Mouse (Mus musculus): ENCODE measurements at regions not wholly inside any gene's neighbourhood (a gene's known extent, or its start where the extent isn't known, plus 50 kb on each side); places are given as distances from the start of the nearest gene placed in this dataset.

DNA sequence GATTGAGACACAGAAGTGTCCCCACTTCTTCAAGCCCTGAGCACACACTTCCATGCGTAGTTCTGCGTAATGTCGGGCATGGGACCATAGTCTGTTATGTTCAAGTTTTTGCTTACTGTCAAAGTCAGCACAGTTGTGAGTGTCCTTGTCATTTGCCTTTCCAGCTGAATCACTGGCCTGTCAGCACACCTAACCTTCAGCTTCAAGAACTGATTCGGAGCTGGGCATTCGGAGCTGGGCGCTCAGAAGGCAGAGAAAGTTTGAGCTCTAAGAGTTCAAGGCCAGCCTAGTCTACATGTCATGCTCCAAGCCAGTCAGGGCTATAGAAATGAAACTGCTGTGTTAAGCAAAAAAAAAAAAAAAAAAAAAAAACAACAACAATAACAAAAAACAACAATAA, 357.1 kb downstream of the Adgrl2 start:
- no peaks in the 10 kb centered on the region for H3K27me3 ChIP-seq (ENCODE audit: control insufficient read depth, insufficient read depth, low read length, poor library complexity, severe bottlenecking)
- DNase-seq (ENCODE audit: low read depth, low spot score): no peak
- H3K36me3 ChIP-seq (ENCODE audit: control insufficient read depth, insufficient read depth, low read length, poor library complexity, severe bottlenecking): no peaks in the 10 kb centered on the region

DNA sequence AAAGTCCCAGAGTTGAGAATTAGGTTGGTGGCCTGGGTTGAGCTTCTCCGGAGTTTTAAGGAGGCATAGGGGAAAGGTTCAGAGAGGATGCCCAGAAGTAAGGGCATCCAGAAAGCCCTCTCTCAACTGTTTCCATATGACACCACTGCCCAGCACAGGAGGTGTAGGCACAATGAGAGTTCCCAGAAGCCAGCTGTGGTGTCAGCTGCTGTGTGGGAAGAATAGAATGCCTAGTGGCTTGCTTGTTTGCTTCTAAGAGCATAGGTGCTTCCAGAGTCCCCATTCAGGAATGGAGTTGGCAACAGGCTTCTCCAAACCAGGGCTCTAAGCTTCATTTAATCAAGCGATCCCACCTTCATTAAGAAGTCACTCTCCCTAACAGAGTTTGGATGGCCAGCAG, 357.9 kb downstream of the Adgrl2 start:
- no peak for DNase-seq (ENCODE audit: low read depth, low spot score)
- Histone ChIP-seq H3K27me3 (ENCODE audit: control insufficient read depth, insufficient read depth, low read length, poor library complexity, severe bottlenecking) (no peaks in the 10 kb centered on the region), H3K36me3 (ENCODE audit: control insufficient read depth, insufficient read depth, low read length, poor library complexity, severe bottlenecking) (no peaks in the 10 kb centered on the region)

DNA sequence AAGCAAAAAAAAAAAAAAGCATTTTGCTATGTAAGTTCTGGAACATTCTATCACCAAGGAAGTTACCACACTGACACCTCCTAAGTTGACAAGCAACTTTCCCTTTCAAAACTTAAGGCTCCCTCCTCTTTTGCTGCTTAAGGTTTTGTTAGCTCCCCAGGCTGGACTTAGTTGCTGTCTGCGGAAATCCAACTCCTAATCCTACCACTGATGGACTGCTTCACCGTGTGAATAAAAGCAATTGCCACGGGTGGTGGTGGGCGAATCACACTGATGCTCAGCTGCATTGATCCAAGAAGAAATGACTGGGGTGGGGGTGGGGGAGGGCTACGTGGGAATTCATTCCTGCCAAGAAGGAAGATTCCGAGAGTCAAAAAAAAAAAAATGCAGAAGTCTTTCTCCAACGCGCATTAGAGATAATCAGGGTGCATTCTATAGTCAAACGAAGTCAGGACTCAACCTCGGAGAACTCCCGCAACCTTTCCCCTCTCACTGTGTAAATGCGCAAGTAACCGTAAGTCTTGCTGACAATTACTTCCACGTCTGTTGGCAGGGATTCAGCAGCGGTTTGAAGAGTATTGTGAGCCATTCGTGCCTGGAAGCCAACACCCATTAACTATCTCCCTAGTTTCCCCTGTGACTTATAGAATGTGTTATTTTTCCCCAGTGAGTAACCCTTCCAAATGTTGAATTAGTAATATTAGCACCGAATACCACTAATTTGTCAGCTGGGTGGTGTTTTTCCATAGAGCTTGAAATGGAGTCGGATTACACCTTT, 358.8 kb downstream of the Adgrl2 start:
- DNase-seq (ENCODE audit: low read depth, low spot score): no peak
- H3K36me3 ChIP-seq (ENCODE audit: control insufficient read depth, insufficient read depth, low read length, poor library complexity, severe bottlenecking): no peaks in the 10 kb centered on the region
- H3K27me3 ChIP-seq (ENCODE audit: control insufficient read depth, insufficient read depth, low read length, poor library complexity, severe bottlenecking): no peaks in the 10 kb centered on the region

DNA sequence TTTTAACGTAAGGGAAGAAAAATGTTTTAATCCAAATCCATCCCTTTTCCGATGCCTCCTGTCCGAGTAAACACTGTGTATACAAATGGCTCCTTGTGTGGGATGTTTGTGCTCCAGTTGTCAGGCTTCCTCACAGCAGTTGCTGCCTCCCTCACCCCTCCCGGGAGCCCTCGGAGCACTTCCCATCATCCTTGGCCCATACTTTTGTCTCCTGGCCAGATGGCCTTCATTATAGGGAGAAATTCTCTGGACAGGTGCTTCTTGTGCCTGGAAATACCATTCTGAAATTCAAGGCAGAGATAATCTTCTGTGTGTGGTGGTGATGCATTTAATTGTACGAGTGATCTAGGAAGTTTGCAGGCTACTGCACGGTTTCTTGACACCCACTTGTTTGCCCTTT, 359.5 kb downstream of the Adgrl2 start:
- Histone ChIP-seq H3K36me3 (ENCODE audit: control insufficient read depth, insufficient read depth, low read length, poor library complexity, severe bottlenecking) (no peaks in the 10 kb centered on the region), H3K27me3 (ENCODE audit: control insufficient read depth, insufficient read depth, low read length, poor library complexity, severe bottlenecking) (no peaks in the 10 kb centered on the region)
- DNase-seq (ENCODE audit: low read depth, low spot score): no peak

DNA sequence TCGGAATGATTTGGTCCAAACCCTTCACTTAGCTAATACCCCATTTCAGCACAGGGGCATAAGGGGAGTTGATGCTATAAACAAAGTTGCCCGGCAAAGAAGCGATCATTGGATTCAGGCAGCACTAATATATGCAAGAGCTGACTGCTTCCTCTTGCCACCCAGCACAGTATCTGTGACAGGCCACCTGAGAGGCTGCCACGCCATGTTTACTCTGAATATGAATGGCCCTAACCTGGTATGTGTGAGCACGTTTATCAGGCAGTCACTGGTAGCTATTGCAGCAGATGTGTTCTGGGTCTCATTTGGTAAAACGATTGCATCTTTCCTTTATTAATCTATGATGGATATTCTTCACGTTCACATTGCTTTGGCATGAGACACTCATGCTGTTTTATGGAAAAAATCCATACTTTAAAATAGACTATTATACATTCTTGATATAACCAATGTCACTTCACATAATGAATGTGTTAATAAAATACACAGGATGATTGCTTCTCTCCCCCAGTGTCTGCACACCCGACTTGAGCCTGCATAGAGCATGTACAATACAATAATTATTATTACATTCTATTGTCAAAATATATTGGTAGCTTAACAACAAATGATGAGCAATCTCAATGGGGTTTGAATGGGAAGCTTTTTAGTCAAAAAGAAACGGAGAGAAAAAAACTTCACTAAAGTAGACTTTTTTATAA, 375.2 kb downstream of the Adgrl2 start:
- no peaks in the 10 kb centered on the region for H3K27me3 ChIP-seq (ENCODE audit: control insufficient read depth, insufficient read depth, low read length, poor library complexity, severe bottlenecking)
- no peak for DNase-seq (ENCODE audit: low read depth, low spot score)
- no peaks in the 10 kb centered on the region for H3K36me3 ChIP-seq (ENCODE audit: control insufficient read depth, insufficient read depth, low read length, poor library complexity, severe bottlenecking)

DNA sequence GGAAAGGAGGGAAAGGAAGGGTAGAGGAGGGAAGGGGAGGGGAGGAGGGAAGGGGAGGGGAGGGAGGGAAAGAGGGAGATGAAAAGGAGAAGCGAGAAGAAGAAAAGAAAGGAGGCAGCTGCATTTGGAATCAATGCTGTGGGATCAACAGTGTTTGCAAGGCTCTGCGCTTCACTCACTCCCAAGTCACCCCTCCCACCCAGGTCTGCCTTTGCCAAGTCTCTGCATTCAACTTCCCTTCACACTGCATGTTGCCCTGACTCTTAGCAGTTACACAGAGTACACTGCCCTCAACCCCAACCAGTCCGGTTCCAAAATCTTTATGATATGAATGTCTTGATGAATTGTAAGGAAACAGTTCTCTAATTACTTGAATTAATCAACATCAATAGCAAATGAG, 376.9 kb downstream of the Adgrl2 start:
- DNase-seq (ENCODE audit: low read depth, low spot score): no peak
- Histone ChIP-seq H3K36me3 (ENCODE audit: control insufficient read depth, insufficient read depth, low read length, poor library complexity, severe bottlenecking) (no peaks in the 10 kb centered on the region), H3K27me3 (ENCODE audit: control insufficient read depth, insufficient read depth, low read length, poor library complexity, severe bottlenecking) (no peaks in the 10 kb centered on the region)

DNA sequence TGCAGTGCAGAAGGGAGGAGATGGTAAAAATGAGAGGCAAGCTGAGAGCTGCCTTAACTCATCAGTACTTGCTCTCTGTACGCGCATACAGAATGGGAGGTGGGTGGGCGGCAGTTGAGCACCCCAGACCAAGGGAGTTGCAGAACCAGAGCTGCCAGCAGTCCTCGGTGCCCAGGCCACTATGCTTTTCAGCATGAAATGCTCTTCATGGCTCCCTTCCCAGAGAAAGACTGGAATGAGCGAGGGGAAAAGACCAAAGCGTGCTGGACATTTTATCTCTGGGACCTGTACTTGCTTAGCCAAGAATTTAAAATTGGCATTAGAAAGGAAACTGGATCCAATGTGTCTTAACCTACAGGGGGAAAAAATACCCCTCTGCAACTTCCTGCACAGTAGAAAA, 387.1 kb downstream of the Adgrl2 start:
- DNase-seq (ENCODE audit: low read depth, low spot score): no peak
- H3K27me3 ChIP-seq (ENCODE audit: control insufficient read depth, insufficient read depth, low read length, poor library complexity, severe bottlenecking): no peaks in the 10 kb centered on the region
- H3K36me3 ChIP-seq (ENCODE audit: control insufficient read depth, insufficient read depth, low read length, poor library complexity, severe bottlenecking): no peaks in the 10 kb centered on the region

DNA sequence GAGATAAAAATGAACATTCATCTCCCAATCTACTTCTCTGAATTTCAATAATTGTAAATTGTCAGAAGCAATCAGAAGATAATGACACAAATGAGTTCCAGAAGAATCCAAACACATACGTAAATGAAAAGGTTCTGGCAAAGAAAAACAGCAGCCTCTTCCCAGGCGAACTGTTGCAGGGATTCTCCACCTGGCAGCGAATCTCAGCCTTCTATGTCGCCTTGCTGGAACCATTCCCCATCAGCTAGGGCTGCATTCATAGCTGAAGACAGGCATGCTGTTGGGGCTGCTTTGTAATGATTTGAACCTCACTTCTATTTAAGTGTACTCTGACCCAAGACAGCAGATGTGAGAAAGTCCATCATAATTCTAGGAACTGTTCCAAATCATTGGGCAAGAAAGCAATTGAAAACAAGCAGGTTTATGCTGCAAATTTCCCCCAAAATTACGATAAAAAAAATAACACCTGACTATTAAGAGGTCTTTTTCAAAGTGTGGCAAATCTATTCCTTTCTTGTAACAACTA, 387.6 kb downstream of the Adgrl2 start:
- no peak for DNase-seq (ENCODE audit: low read depth, low spot score)
- no peaks in the 10 kb centered on the region for H3K27me3 ChIP-seq (ENCODE audit: control insufficient read depth, insufficient read depth, low read length, poor library complexity, severe bottlenecking)
- H3K36me3 ChIP-seq (ENCODE audit: control insufficient read depth, insufficient read depth, low read length, poor library complexity, severe bottlenecking): no peaks in the 10 kb centered on the region

DNA sequence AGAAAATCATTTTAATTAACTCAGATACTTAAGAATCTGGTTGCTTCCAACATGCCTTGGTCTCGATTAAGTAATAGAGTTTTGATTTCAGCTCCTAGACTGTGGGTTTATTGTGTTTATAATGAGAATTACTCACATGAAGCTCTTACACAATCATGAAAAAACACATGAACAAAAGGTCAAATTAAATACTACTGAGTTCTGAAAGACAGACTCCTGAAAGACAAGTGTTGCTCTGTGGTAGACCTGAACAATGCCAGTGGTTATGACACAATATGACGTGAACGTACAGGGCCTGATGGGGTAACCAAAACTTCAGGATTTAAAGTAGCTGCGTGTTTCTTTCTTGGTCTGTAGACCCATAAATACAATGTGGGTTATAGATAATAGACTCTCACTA, 394.8 kb downstream of the Adgrl2 start:
- DNase-seq (ENCODE audit: low read depth, low spot score): no peak
- H3K36me3 ChIP-seq (ENCODE audit: control insufficient read depth, insufficient read depth, low read length, poor library complexity, severe bottlenecking): no peaks in the 10 kb centered on the region
- no peaks in the 10 kb centered on the region for H3K27me3 ChIP-seq (ENCODE audit: control insufficient read depth, insufficient read depth, low read length, poor library complexity, severe bottlenecking)

DNA sequence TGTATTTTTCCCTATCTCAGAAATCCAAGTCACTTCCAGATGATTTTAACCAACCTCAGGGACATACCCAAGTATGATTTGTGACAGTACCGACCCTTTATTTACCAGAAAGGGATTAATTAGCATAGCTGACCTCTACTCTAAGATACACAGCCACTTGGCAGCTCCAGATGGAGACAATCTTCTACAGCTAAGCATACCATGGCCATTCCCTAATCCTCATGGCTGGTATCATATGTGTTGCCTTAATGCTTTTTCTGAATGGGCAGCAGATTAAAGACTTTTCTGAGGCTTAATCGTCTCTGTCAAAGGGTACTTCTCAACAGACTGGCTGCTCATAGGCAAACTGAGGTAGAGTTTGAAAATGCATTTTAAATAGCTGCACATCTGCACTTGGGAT, 400.8 kb downstream of the Adgrl2 start:
- H3K36me3 ChIP-seq (ENCODE audit: control insufficient read depth, insufficient read depth, low read length, poor library complexity, severe bottlenecking): no peaks in the 10 kb centered on the region
- no peaks in the 10 kb centered on the region for H3K27me3 ChIP-seq (ENCODE audit: control insufficient read depth, insufficient read depth, low read length, poor library complexity, severe bottlenecking)
- DNase-seq (ENCODE audit: low read depth, low spot score): no peak

DNA sequence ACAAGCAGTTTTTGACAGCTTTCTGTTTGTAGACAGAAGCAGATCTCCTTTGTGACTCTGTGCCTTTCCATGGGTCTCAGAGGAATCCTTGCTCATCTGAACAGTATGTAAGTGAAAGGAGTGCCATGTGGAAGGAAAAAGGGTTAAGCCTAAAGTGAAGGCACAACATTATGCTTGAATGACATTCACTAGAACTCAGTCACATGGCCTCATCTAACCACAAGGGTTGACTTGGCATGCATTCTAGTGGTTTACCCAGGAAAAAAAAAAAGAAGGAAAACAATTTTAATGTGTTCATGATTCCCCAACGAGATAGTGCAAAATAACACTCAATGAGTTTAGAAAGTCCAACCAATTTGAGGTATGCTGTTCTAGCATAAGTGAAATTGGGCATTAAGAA, 414.6 kb downstream of the Adgrl2 start:
- no peaks in the 10 kb centered on the region for H3K27me3 ChIP-seq (ENCODE audit: control insufficient read depth, insufficient read depth, low read length, poor library complexity, severe bottlenecking)
- H3K36me3 ChIP-seq (ENCODE audit: control insufficient read depth, insufficient read depth, low read length, poor library complexity, severe bottlenecking): no peaks in the 10 kb centered on the region
- no peak for DNase-seq (ENCODE audit: low read depth, low spot score)

DNA sequence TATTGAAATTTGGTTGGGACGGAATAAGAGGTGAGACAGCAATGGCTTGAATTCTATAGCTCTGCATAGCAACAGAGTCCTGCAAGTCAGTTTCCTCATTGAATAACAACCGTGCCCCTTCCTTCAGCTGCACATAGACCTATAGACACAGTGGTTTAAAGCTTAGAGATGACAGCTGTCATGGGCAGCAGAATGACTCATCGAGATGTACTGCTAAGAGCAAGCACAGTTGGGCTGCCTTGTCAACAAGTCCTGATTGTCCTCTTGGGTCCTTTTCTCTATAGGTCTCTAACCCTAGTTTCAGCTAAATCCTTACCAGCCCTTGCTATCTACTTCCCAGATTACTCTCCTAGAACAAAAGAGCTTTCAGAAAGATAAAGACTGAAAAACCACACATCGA, 417.9 kb downstream of the Adgrl2 start:
- Histone ChIP-seq H3K27me3 (ENCODE audit: control insufficient read depth, insufficient read depth, low read length, poor library complexity, severe bottlenecking) (no peaks in the 10 kb centered on the region), H3K36me3 (ENCODE audit: control insufficient read depth, insufficient read depth, low read length, poor library complexity, severe bottlenecking) (no peaks in the 10 kb centered on the region)
- no peak for DNase-seq (ENCODE audit: low read depth, low spot score)

DNA sequence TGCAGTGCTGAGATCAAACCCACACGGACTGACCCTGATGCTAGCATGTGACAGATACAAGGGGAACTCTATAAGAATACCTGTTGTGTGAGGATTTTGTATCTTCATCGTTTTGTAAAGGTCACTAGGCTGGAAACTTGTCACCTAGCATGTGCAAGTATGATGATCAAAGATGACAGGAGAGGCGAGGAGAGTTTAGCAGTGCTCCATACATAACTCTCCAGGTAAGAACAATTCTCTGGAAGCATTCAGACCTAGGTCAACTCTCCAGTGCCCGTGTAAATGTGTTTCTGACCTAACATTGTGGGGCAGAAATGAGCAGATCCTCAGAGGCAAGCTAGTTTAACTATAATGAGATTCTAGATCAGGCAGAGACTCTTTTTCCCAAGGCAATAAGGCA, 425.6 kb downstream of the Adgrl2 start:
- H3K27me3 ChIP-seq (ENCODE audit: control insufficient read depth, insufficient read depth, low read length, poor library complexity, severe bottlenecking): no peaks in the 10 kb centered on the region
- DNase-seq (ENCODE audit: low read depth, low spot score): no peak
- H3K36me3 ChIP-seq (ENCODE audit: control insufficient read depth, insufficient read depth, low read length, poor library complexity, severe bottlenecking): no peaks in the 10 kb centered on the region

DNA sequence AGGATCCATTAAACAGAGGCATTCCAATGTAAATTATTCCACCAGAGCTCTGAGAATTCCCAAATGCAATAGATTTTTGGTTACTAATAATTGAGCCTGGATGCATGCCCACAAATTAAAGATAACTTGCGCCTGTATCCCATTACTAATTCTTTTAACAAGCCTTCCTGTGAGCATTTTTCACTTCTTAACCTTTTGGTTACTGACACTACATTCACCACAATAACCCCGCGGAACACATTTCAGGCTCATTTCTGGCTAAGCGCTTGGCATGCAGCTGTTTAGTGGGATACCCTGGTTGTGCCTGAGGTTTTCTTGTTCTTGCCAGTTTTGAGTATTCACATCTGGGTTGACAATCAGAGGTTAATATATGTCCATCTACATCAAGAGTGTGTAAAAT, 429.1 kb downstream of the Adgrl2 start:
- DNase-seq (ENCODE audit: low read depth, low spot score): no peak

DNA sequence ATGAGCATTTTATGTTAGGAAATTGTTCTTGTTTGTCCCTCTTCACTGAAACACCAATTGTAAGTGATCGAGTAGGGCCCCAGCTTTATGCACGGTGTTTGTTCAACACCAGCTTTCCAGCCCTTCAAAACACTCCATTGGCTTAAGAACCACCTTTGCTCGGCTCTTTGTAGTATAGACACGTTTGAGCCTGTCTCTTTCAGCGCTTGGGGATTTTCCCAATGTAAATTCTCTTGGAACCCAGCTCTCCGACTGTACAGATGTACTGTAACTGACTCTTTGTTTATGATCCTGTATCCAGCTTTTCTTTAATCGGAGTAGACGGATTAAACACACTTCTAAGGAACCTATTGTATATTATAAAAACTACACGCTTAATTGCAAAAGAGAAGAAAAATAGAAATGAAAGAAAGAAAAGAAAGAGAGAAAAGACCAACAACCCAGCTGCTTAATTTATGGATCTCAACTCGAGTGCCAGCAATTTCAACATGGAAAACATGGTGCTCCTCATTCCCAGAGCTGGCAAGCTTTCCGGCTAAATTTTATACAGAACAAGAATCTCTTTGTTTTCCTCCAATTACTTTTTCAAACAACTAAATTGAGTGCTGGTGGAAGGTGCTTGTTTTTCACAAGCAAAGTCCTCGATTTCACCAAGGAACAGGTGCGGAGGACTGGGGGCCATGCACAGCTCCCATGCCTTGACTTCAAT, 430.4 kb downstream of the Adgrl2 start:
- no peak for DNase-seq (ENCODE audit: low read depth, low spot score)
- no peaks in the 10 kb centered on the region for H3K27me3 ChIP-seq (ENCODE audit: control insufficient read depth, insufficient read depth, low read length, poor library complexity, severe bottlenecking)

More for the DNA sequence above, 429.1 kb downstream of the Adgrl2 start:
- Histone ChIP-seq H3K27me3 (ENCODE audit: control insufficient read depth, insufficient read depth, low read length, poor library complexity, severe bottlenecking) (no peaks in the 10 kb centered on the region), H3K36me3 (ENCODE audit: control insufficient read depth, insufficient read depth, low read length, poor library complexity, severe bottlenecking) (no peaks in the 10 kb centered on the region)

More for the DNA sequence above, 430.4 kb downstream of the Adgrl2 start:
- no peaks in the 10 kb centered on the region for H3K36me3 ChIP-seq (ENCODE audit: control insufficient read depth, insufficient read depth, low read length, poor library complexity, severe bottlenecking)
